Mouse (Mus musculus): ENCODE measurements around the gene Kcnt1. TPM values are rescaled to one million over a fixed set of nuclear protein-coding genes. Genes with fewer than 3 reads are reported as not detected.
"Not testable (repeated sequence)": the region's sequence is repeated elsewhere in the genome, so short reads cannot be mapped to it uniquely, and the experiment has no call there.

Kcnt1 gene
- 0.24 and 0.46 TPM in 2 replicates for polyA plus RNA-seq (2015; fragmentation: Nextera tagmentation; extraction: Ambion mirVana)

GRCm38 (mm10) chr2:25863337-25864131 is at the start of gene Kcnt1:
Kcnt1 (plus strand) TSS chr2:25863734.
- Histone ChIP-seq H3K4me1 (replicated peaks; ENCODE audit: control insufficient read depth, insufficient read depth, low read length) (peaks cover 5% of the 10 kb centered on the region; the same call in 1 of the 2 replicates), H3K27ac (ENCODE audit: low read length) (no peak within 1 kb of the TSS), H3K4me2 (ENCODE audit: low read depth, low read length) (peak within 1 kb of the TSS; percentile 86), H3K9me3 (ENCODE audit: control insufficient read depth, low read length) (no peaks in the 10 kb centered on the region), H3K4me3 (ENCODE audit: low read length) (peak within 1 kb of the TSS; percentile 50), H3K9ac (ENCODE audit: low read length) (no peak within 1 kb of the TSS), H3K27me3 (ENCODE audit: control insufficient read depth, insufficient read depth, low read depth, low read length) (peaks cover 16% of the 10 kb centered on the region), H3K36me3 (ENCODE audit: control insufficient read depth, insufficient read depth, low read length) (no peaks in the 10 kb centered on the region)
- 1% methylated on average over 30 of the region's 53 CpGs for WGBS
- no peak for ATAC-seq (ENCODE audit: low read depth)

- ATAC-seq (ENCODE audit: low read depth); H3K27me3 ChIP-seq (ENCODE audit: control insufficient read depth, insufficient read depth, low read depth, low read length); H3K4me3 ChIP-seq (ENCODE audit: low read length); H3K36me3 ChIP-seq (ENCODE audit: control insufficient read depth, insufficient read depth, low read length); H3K4me1 ChIP-seq (replicated peaks; ENCODE audit: control insufficient read depth, insufficient read depth, low read length); H3K9ac ChIP-seq (ENCODE audit: low read length); H3K9me3 ChIP-seq (ENCODE audit: control insufficient read depth, low read length); H3K4me2 ChIP-seq (ENCODE audit: low read depth, low read length); H3K27ac ChIP-seq (ENCODE audit: low read length): not testable (repeated sequence)
- WGBS = 63% methylated on average over 1 of the region's 1 CpGs
Measured at GRCm38 (mm10) chr2:25815748-25816147, 47.8 kb upstream of the Kcnt1 start, which contains the start of gene Glt6d1. Glt6d1 (minus strand) TSS chr2:25815848.

- 64% methylated on average over 1 of the region's 1 CpGs for WGBS
- no peak within 1 kb of the TSS for H3K9ac ChIP-seq (ENCODE audit: low read length)
- no peak within 1 kb of the TSS for H3K4me2 ChIP-seq (ENCODE audit: low read depth, low read length)
- H3K36me3 ChIP-seq (ENCODE audit: control insufficient read depth, insufficient read depth, low read length) = no peaks in the 10 kb centered on the region
- H3K4me1 ChIP-seq (replicated peaks; ENCODE audit: control insufficient read depth, insufficient read depth, low read length) = no peaks in the 10 kb centered on the region
- no peak within 1 kb of the TSS for H3K27ac ChIP-seq (ENCODE audit: low read length)
- no peak for ATAC-seq (ENCODE audit: low read depth)
- no peaks in the 10 kb centered on the region for H3K27me3 ChIP-seq (ENCODE audit: control insufficient read depth, insufficient read depth, low read depth, low read length)
- H3K4me3 ChIP-seq (ENCODE audit: low read length) = no peak within 1 kb of the TSS
- no peaks in the 10 kb centered on the region for H3K9me3 ChIP-seq (ENCODE audit: control insufficient read depth, low read length)
Measured at GRCm38 (mm10) chr2:25822806-25823205, 40.7 kb upstream of the Kcnt1 start, which contains the start of gene Lcn9. Lcn9 (plus strand) TSS chr2:25823153.

GRCm38 (mm10) chr2:25824751-25825150 is 38.8 kb upstream of the Kcnt1 start:
- no peaks in the 10 kb centered on the region for H3K36me3 ChIP-seq (ENCODE audit: control insufficient read depth, insufficient read depth, low read length)
- H3K4me1 ChIP-seq (replicated peaks; ENCODE audit: control insufficient read depth, insufficient read depth, low read length) = no peaks in the 10 kb centered on the region
- no peak overlapping the region for H3K4me2 ChIP-seq (ENCODE audit: low read depth, low read length)
- no peak overlapping the region for H3K27ac ChIP-seq (ENCODE audit: low read length)
- H3K27me3 ChIP-seq (ENCODE audit: control insufficient read depth, insufficient read depth, low read depth, low read length) = no peaks in the 10 kb centered on the region
- no peak overlapping the region for H3K9ac ChIP-seq (ENCODE audit: low read length)
- no peaks in the 10 kb centered on the region for H3K9me3 ChIP-seq (ENCODE audit: control insufficient read depth, low read length)
- no peak overlapping the region for H3K4me3 ChIP-seq (ENCODE audit: low read length)
- WGBS = 80% methylated on average over 3 of the region's 3 CpGs
- no peak for ATAC-seq (ENCODE audit: low read depth)

GRCm38 (mm10) chr2:25828344-25828947 is 35.1 kb upstream of the Kcnt1 start:
- Histone ChIP-seq H3K27ac (ENCODE audit: low read length) (no peak overlapping the region), H3K4me1 (replicated peaks; ENCODE audit: control insufficient read depth, insufficient read depth, low read length) (no peaks in the 10 kb centered on the region), H3K4me3 (ENCODE audit: low read length) (no peak overlapping the region), H3K4me2 (ENCODE audit: low read depth, low read length) (no peak overlapping the region), H3K27me3 (ENCODE audit: control insufficient read depth, insufficient read depth, low read depth, low read length) (no peaks in the 10 kb centered on the region), H3K9me3 (ENCODE audit: control insufficient read depth, low read length) (no peaks in the 10 kb centered on the region), H3K36me3 (ENCODE audit: control insufficient read depth, insufficient read depth, low read length) (no peaks in the 10 kb centered on the region), H3K9ac (ENCODE audit: low read length) (no peak overlapping the region)
- WGBS = 66% methylated on average over 8 of the region's 8 CpGs
- ATAC-seq (ENCODE audit: low read depth) = no peak

GRCm38 (mm10) chr2:25830786-25831185 is 32.7 kb upstream of the Kcnt1 start:
- H3K4me1 ChIP-seq (replicated peaks; ENCODE audit: control insufficient read depth, insufficient read depth, low read length) = no peaks in the 10 kb centered on the region
- no peaks in the 10 kb centered on the region for H3K27me3 ChIP-seq (ENCODE audit: control insufficient read depth, insufficient read depth, low read depth, low read length)
- no peak overlapping the region for H3K27ac ChIP-seq (ENCODE audit: low read length)
- H3K4me3 ChIP-seq (ENCODE audit: low read length) = no peak overlapping the region
- no peak for ATAC-seq (ENCODE audit: low read depth)
- no peak overlapping the region for H3K9ac ChIP-seq (ENCODE audit: low read length)
- no peaks in the 10 kb centered on the region for H3K36me3 ChIP-seq (ENCODE audit: control insufficient read depth, insufficient read depth, low read length)
- WGBS = 73% methylated on average over 3 of the region's 3 CpGs
- no peak overlapping the region for H3K4me2 ChIP-seq (ENCODE audit: low read depth, low read length)
- H3K9me3 ChIP-seq (ENCODE audit: control insufficient read depth, low read length) = no peaks in the 10 kb centered on the region

GRCm38 (mm10) chr2:25836291-25836690 is 27.2 kb upstream of the Kcnt1 start:
- Histone ChIP-seq H3K4me3 (ENCODE audit: low read length) (no peak overlapping the region), H3K27ac (ENCODE audit: low read length) (no peak overlapping the region), H3K9ac (ENCODE audit: low read length) (no peak overlapping the region), H3K27me3 (ENCODE audit: control insufficient read depth, insufficient read depth, low read depth, low read length) (no peaks in the 10 kb centered on the region), H3K4me2 (ENCODE audit: low read depth, low read length) (no peak overlapping the region), H3K36me3 (ENCODE audit: control insufficient read depth, insufficient read depth, low read length) (no peaks in the 10 kb centered on the region), H3K4me1 (replicated peaks; ENCODE audit: control insufficient read depth, insufficient read depth, low read length) (no peaks in the 10 kb centered on the region), H3K9me3 (ENCODE audit: control insufficient read depth, low read length) (no peaks in the 10 kb centered on the region)
- peak; percentile 60 for ATAC-seq (ENCODE audit: low read depth)
- 39% methylated on average over 5 of the region's 5 CpGs for WGBS

GRCm38 (mm10) chr2:25842161-25842560 is 21.4 kb upstream of the Kcnt1 start:
- ATAC-seq (ENCODE audit: low read depth) = no peak
- H3K9me3 ChIP-seq (ENCODE audit: control insufficient read depth, low read length) = no peaks in the 10 kb centered on the region
- no peak overlapping the region for H3K9ac ChIP-seq (ENCODE audit: low read length)
- no peaks in the 10 kb centered on the region for H3K36me3 ChIP-seq (ENCODE audit: control insufficient read depth, insufficient read depth, low read length)
- no peak overlapping the region for H3K27ac ChIP-seq (ENCODE audit: low read length)
- no peak overlapping the region for H3K4me3 ChIP-seq (ENCODE audit: low read length)
- no peaks in the 10 kb centered on the region for H3K27me3 ChIP-seq (ENCODE audit: control insufficient read depth, insufficient read depth, low read depth, low read length)
- H3K4me1 ChIP-seq (replicated peaks; ENCODE audit: control insufficient read depth, insufficient read depth, low read length) = no peaks in the 10 kb centered on the region
- H3K4me2 ChIP-seq (ENCODE audit: low read depth, low read length) = no peak overlapping the region
- 48% methylated on average over 4 of the region's 4 CpGs for WGBS

- Histone ChIP-seq H3K4me3 (ENCODE audit: low read length) (no peak overlapping the region), H3K27me3 (ENCODE audit: control insufficient read depth, insufficient read depth, low read depth, low read length) (no peaks in the 10 kb centered on the region), H3K9me3 (ENCODE audit: control insufficient read depth, low read length) (no peaks in the 10 kb centered on the region), H3K36me3 (ENCODE audit: control insufficient read depth, insufficient read depth, low read length) (no peaks in the 10 kb centered on the region), H3K4me1 (replicated peaks; ENCODE audit: control insufficient read depth, insufficient read depth, low read length) (no peaks in the 10 kb centered on the region), H3K27ac (ENCODE audit: low read length) (no peak overlapping the region), H3K4me2 (ENCODE audit: low read depth, low read length) (no peak overlapping the region), H3K9ac (ENCODE audit: low read length) (no peak overlapping the region)
- 75% methylated on average over 1 of the region's 1 CpGs for WGBS
- ATAC-seq (ENCODE audit: low read depth) = no peak
Measured at GRCm38 (mm10) chr2:25842758-25843157, 20.8 kb upstream of the Kcnt1 start.

All from lung, embryonic 16.5 days (tissue).